9 mouse cellular contexts compared by ENCODE assay signal in genomic region chr1:59762208-59762607, GRCm38 (mm10). TPM values are rescaled to one million over a fixed set of nuclear protein-coding genes. Genes with fewer than 3 reads are reported as not detected.
DNase-seq lines count a peak whose midpoint lies in the region; ATAC-seq lines count a peak whose summit lies in the region.
"Had no signal": no experiment of that assay in that cellular context is flagged by ENCODE, and none has a peak within 500 bp of the region (broad histone marks: within the 10 kb centered on the region; RNA-seq: fewer than 3 reads in every experiment).

No protein-coding gene starts in this region.

- no peaks in the 10 kb centered on the region for H3K36me3 ChIP-seq in heart, embryonic 16.5 days (ENCODE audit: control insufficient read depth, insufficient read depth)
- H3K36me3 ChIP-seq in splenic B cell, adult 2 months (ENCODE audit: control insufficient read depth, insufficient read depth, low read length, poor library complexity, severe bottlenecking) = no peaks in the 10 kb centered on the region

- H3K4me1 ChIP-seq in heart, embryonic 16.5 days (ENCODE audit: control insufficient read depth, insufficient read depth, low read length) = peaks cover 12% of the 10 kb centered on the region

- H3K27ac ChIP-seq in heart, embryonic 16.5 days (ENCODE audit: low read length) = peak overlapping the region; percentile 97

- H3K4me3 ChIP-seq in heart, embryonic 16.5 days (ENCODE audit: low read length) = peak overlapping the region; percentile 94

- no peaks in the 10 kb centered on the region for H3K9me3 ChIP-seq in heart, embryonic 16.5 days (replicated peaks; ENCODE audit: control insufficient read depth, low read length)

- peak overlapping the region; percentile 64 for H3K4me2 ChIP-seq in heart, embryonic 16.5 days (ENCODE audit: low read depth, low read length)

- no peaks in the 10 kb centered on the region for H3K27me3 ChIP-seq in heart, embryonic 16.5 days (ENCODE audit: control insufficient read depth, insufficient read depth, low read length)
- H3K27me3 ChIP-seq in splenic B cell, adult 2 months (ENCODE audit: control insufficient read depth, insufficient read depth, low read length, poor library complexity, severe bottlenecking) = peaks cover 4% of the 10 kb centered on the region; the same call in 1 of the 2 replicates
- H3K27me3 ChIP-seq: CH12.LX had no signal

- ATAC-seq in CD4-positive, CD25-positive, alpha-beta regulatory T cell, adult 4 months = peak; percentile 51
- no peak for ATAC-seq in heart, embryonic 16.5 days (replicated peaks; ENCODE audit: extremely low read depth, insufficient read depth, low FRiP score)

- peak; percentile 30 for DNase-seq in adrenal gland, postnatal 10 days
- no peak for DNase-seq in adrenal gland, adult (ENCODE audit: inconsistent age in 2 of 2, low spot score in 1 of 2)
- DNase-seq in embryo, embryonic 11 days = peak; percentile 68
- DNase-seq in kidney, postnatal 4 days = peak; percentile 48 to 67
- DNase-seq in lung, postnatal 36 days = peak; percentile 59
- peak; percentile 64 for DNase-seq in splenic B cell, adult 2 months (ENCODE audit: low read depth, low spot score)

- peak overlapping the region; percentile 95 for H3K9ac ChIP-seq in heart, embryonic 16.5 days (ENCODE audit: low read length)

- 8% methylated on average over 10 of the region's 10 CpGs for WGBS in heart, embryonic 16.5 days

RNA-seq across cellular contexts. Expression of gene Bmpr2, which starts 1.0 kb away (rescaled TPM):
- 10 to 100 TPM; 49.2 to 55.0 TPM for total RNA-seq in adrenal gland, postnatal 10 days (2021)
- polyA plus RNA-seq in CD4-positive, CD25-positive, alpha-beta regulatory T cell, adult 4 months (2017; shearing (Covaris generic)) = 1 to 10 TPM; 2.6 to 3.0 TPM
- 5.4 and 6.2 TPM in 2 replicates for polyA plus RNA-seq in heart, embryonic 16.5 days (2015; fragmentation: Nextera tagmentation; extraction: Ambion mirVana)

Comparison
In these comparisons a context has a peak if more than half of its experiments do, and no peak if none do; other contexts are left out.
1. DNase-seq: peak in adrenal gland, postnatal 10 days (single experiment), embryo, embryonic 11 days (single experiment), kidney, postnatal 4 days (2 of 2), lung, postnatal 36 days (single experiment) and splenic B cell, adult 2 months (single experiment); none in adrenal gland, adult (0 of 2).